Mouse (Mus musculus): ENCODE measurements around the gene Pde4d. TPM values are rescaled to one million over a fixed set of nuclear protein-coding genes. Genes with fewer than 3 reads are reported as not detected.

Pde4d gene
- polyA plus RNA-seq, 1 experiment from 2014 or later: 20.5 TPM

DNA sequence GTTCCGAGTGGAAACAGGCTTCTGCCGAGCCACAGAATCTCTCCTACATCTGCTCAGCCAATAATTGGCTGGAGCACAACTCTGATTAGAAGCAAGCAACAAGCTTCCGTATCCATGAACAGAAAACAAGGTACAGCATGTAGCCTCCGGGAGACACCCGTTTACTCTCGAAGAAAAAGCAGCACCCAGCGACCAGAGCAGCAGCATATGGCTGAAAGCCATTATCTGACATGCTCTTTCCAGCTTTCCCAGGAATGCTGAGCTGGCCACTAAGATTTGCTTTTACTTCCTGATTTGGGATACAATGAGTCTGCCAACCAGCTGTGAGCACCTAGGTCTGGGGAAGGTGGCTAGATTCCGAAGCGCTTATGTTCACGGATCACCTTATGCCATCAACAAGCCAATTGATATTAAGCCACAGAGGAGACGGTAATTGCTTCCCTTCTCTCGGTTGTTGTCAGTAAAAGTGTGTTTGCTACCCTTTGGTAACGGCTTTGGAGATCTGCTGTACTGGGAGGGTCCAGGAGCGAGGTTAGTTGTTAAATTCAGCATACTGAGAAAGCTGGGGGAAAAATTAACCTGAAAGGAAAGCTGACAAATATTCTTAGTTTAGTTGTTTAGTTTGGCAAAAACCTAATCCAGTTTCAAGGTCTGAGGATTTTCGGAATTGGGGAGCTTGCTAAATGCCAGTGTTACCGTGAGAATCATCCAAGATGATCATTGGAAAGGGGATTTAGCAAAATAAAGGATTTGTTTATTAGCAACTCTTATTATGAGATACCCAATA is 1131.7 kb downstream of the Pde4d start:
- no peak overlapping the region for H3K9ac ChIP-seq (replicated peaks; ENCODE audit: low read depth, low read length)
- peaks cover 12% of the 10 kb centered on the region for H3K4me1 ChIP-seq (replicated peaks; ENCODE audit: control insufficient read depth, insufficient read depth, low read length)
- ATAC-seq: no peak
- no peaks in the 10 kb centered on the region for H3K36me3 ChIP-seq (ENCODE audit: control insufficient read depth, insufficient read depth)
- no peaks in the 10 kb centered on the region for H3K9me3 ChIP-seq (ENCODE audit: control insufficient read depth, low read length)
- no peak overlapping the region for H3K27ac ChIP-seq (ENCODE audit: low read length)
- no peak overlapping the region for H3K4me2 ChIP-seq (ENCODE audit: low read length)
- no peak overlapping the region for H3K4me3 ChIP-seq (replicated peaks; ENCODE audit: low read length)
- WGBS: 65% methylated on average over 16 of the region's 16 CpGs
- H3K27me3 ChIP-seq (replicated peaks; ENCODE audit: control insufficient read depth, insufficient read depth, low read length): no peaks in the 10 kb centered on the region

DNA sequence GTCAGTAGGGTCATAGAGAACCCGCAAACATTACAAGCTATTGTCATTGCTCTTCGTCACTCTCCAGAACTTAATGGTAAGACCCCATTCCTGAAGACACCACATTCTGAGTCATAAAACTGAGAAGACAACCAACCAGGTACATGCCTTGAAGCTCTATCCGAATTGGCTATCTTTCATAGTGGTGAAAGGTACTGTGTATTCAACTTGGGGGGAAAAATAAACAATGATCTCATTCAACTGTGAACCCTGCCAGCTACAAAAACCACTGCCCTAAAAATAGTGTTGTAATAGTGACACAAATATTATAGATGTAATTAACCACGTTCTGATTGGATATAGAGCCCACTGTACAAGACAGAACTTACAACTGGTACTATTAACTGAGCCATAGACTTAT is 1140.3 kb downstream of the Pde4d start:
- Histone ChIP-seq H3K9ac (replicated peaks; ENCODE audit: low read depth, low read length) (no peak overlapping the region), H3K4me1 (replicated peaks; ENCODE audit: control insufficient read depth, insufficient read depth, low read length) (no peaks in the 10 kb centered on the region; the same call in 1 of the 2 replicates), H3K4me3 (replicated peaks; ENCODE audit: low read length) (no peak overlapping the region), H3K9me3 (ENCODE audit: control insufficient read depth, low read length) (no peaks in the 10 kb centered on the region; the same call in 1 of the 2 replicates), H3K4me2 (ENCODE audit: low read length) (no peak overlapping the region), H3K27ac (ENCODE audit: low read length) (no peak overlapping the region), H3K27me3 (replicated peaks; ENCODE audit: control insufficient read depth, insufficient read depth, low read length) (no peaks in the 10 kb centered on the region), H3K36me3 (ENCODE audit: control insufficient read depth, insufficient read depth) (no peaks in the 10 kb centered on the region)
- ATAC-seq: no peak
- WGBS: 84% methylated on average over 4 of the region's 4 CpGs

GRCm38 (mm10) chr13:109592192-109592797 is 1142.5 kb downstream of the Pde4d start:
- Histone ChIP-seq H3K27me3 (replicated peaks; ENCODE audit: control insufficient read depth, insufficient read depth, low read length) (no peaks in the 10 kb centered on the region), H3K36me3 (ENCODE audit: control insufficient read depth, insufficient read depth) (no peaks in the 10 kb centered on the region)

GRCm38 (mm10) chr13:109599711-109600110 is 1150.0 kb downstream of the Pde4d start:
- WGBS: 62% methylated on average over 4 of the region's 4 CpGs
- no peak overlapping the region for H3K4me3 ChIP-seq (replicated peaks; ENCODE audit: low read length)
- H3K9me3 ChIP-seq (ENCODE audit: control insufficient read depth, low read length): no peaks in the 10 kb centered on the region
- H3K9ac ChIP-seq (replicated peaks; ENCODE audit: low read depth, low read length): no peak overlapping the region
- no peak overlapping the region for H3K27ac ChIP-seq (ENCODE audit: low read length)
- no peak overlapping the region for H3K4me2 ChIP-seq (ENCODE audit: low read length)
- H3K4me1 ChIP-seq (replicated peaks; ENCODE audit: control insufficient read depth, insufficient read depth, low read length): 0 out of 2 replicates have a peak, but pooled peaks cover 3% of the 10 kb centered on the region
- ATAC-seq: no peak
- no peaks in the 10 kb centered on the region for H3K27me3 ChIP-seq (replicated peaks; ENCODE audit: control insufficient read depth, insufficient read depth, low read length)
- H3K36me3 ChIP-seq (ENCODE audit: control insufficient read depth, insufficient read depth): no peaks in the 10 kb centered on the region

More at GRCm38 (mm10) chr13:109592192-109592797, 1142.5 kb downstream of the Pde4d start:
- WGBS: 68% methylated on average over 8 of the region's 8 CpGs
- Histone ChIP-seq H3K4me2 (ENCODE audit: low read length) (no peak overlapping the region), H3K4me3 (replicated peaks; ENCODE audit: low read length) (no peak overlapping the region), H3K9ac (replicated peaks; ENCODE audit: low read depth, low read length) (no peak overlapping the region), H3K27ac (ENCODE audit: low read length) (no peak overlapping the region), H3K9me3 (ENCODE audit: control insufficient read depth, low read length) (no peaks in the 10 kb centered on the region; the same call in 1 of the 2 replicates), H3K4me1 (replicated peaks; ENCODE audit: control insufficient read depth, insufficient read depth, low read length) (no peaks in the 10 kb centered on the region)
- peak; percentile 50 for ATAC-seq

DNA sequence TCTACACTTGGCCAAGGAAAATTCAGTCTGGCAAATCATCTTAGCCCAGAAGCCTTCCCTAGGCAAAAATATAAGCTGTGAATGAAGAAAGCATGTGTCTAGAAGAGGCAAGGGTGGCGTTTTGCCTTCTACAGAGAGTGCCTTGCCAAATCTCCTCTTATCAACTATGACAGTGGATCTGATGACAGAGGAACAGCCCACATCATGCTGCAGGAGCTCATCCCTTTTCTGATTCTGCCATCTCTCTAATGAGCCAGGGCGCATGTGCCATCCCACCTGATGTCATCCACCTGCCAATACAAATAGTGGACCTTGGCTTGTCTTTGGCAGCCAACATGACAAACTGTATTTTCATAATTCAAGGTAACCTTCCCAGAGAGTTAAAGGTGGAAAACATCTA is 1154.3 kb downstream of the Pde4d start:
- Histone ChIP-seq H3K4me1 (replicated peaks; ENCODE audit: control insufficient read depth, insufficient read depth, low read length) (0 out of 2 replicates have a peak, but pooled peaks cover 3% of the 10 kb centered on the region), H3K27me3 (replicated peaks; ENCODE audit: control insufficient read depth, insufficient read depth, low read length) (no peaks in the 10 kb centered on the region), H3K27ac (ENCODE audit: low read length) (no peak overlapping the region), H3K9me3 (ENCODE audit: control insufficient read depth, low read length) (no peaks in the 10 kb centered on the region), H3K9ac (replicated peaks; ENCODE audit: low read depth, low read length) (no peak overlapping the region), H3K4me2 (ENCODE audit: low read length) (no peak overlapping the region), H3K36me3 (ENCODE audit: control insufficient read depth, insufficient read depth) (no peaks in the 10 kb centered on the region), H3K4me3 (replicated peaks; ENCODE audit: low read length) (no peak overlapping the region)
- peak; percentile 73 for ATAC-seq
- 67% methylated on average over 2 of the region's 2 CpGs for WGBS

DNA sequence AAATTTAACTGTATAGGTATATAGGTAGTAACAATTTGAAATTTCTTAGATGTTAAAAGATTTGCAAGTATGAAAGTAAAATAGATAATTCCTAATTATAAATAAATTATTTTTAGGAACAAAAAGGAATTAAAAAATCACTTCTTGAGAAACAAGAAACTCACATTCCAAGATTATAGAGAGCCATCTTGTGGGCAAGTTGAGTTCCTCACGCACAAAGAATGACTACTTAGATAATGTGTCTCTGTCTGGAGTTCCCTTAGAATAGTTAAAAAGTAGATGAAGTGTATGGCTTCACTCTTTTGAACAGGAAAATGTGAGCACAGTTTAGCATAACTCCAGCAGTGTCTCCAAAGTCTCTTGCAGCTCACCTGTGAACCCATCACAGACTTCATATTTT is 1155.4 kb downstream of the Pde4d start:
- Histone ChIP-seq H3K27me3 (replicated peaks; ENCODE audit: control insufficient read depth, insufficient read depth, low read length) (no peaks in the 10 kb centered on the region), H3K9ac (replicated peaks; ENCODE audit: low read depth, low read length) (no peak overlapping the region), H3K4me1 (replicated peaks; ENCODE audit: control insufficient read depth, insufficient read depth, low read length) (no peaks in the 10 kb centered on the region), H3K36me3 (ENCODE audit: control insufficient read depth, insufficient read depth) (no peaks in the 10 kb centered on the region), H3K9me3 (ENCODE audit: control insufficient read depth, low read length) (no peaks in the 10 kb centered on the region), H3K4me3 (replicated peaks; ENCODE audit: low read length) (no peak overlapping the region), H3K27ac (ENCODE audit: low read length) (no peak overlapping the region), H3K4me2 (ENCODE audit: low read length) (no peak overlapping the region)
- 78% methylated on average over 1 of the region's 1 CpGs for WGBS
- no peak for ATAC-seq

- peak; percentile 37 for ATAC-seq
- H3K9ac ChIP-seq (replicated peaks; ENCODE audit: low read depth, low read length): no peak overlapping the region
- H3K27me3 ChIP-seq (replicated peaks; ENCODE audit: control insufficient read depth, insufficient read depth, low read length): no peaks in the 10 kb centered on the region
- 64% methylated on average over 9 of the region's 9 CpGs for WGBS
- no peaks in the 10 kb centered on the region for H3K4me1 ChIP-seq (replicated peaks; ENCODE audit: control insufficient read depth, insufficient read depth, low read length)
- no peak overlapping the region for H3K27ac ChIP-seq (ENCODE audit: low read length)
- H3K9me3 ChIP-seq (ENCODE audit: control insufficient read depth, low read length): no peaks in the 10 kb centered on the region
- no peak overlapping the region for H3K4me3 ChIP-seq (replicated peaks; ENCODE audit: low read length)
- H3K36me3 ChIP-seq (ENCODE audit: control insufficient read depth, insufficient read depth): no peaks in the 10 kb centered on the region
- H3K4me2 ChIP-seq (ENCODE audit: low read length): no peak overlapping the region
These were observed 1159.5 kb downstream of the Pde4d start for GRCm38 (mm10) chr13:109609106-109609804.

GRCm38 (mm10) chr13:109609805-109610187 is 1160.0 kb downstream of the Pde4d start:
- WGBS: 26% methylated on average over 3 of the region's 3 CpGs
- ATAC-seq: peak; percentile 87
- Histone ChIP-seq H3K9ac (replicated peaks; ENCODE audit: low read depth, low read length) (no peak overlapping the region), H3K4me2 (ENCODE audit: low read length) (no peak overlapping the region), H3K27me3 (replicated peaks; ENCODE audit: control insufficient read depth, insufficient read depth, low read length) (no peaks in the 10 kb centered on the region), H3K27ac (ENCODE audit: low read length) (no peak overlapping the region), H3K36me3 (ENCODE audit: control insufficient read depth, insufficient read depth) (no peaks in the 10 kb centered on the region), H3K9me3 (ENCODE audit: control insufficient read depth, low read length) (no peaks in the 10 kb centered on the region), H3K4me1 (replicated peaks; ENCODE audit: control insufficient read depth, insufficient read depth, low read length) (no peaks in the 10 kb centered on the region), H3K4me3 (replicated peaks; ENCODE audit: low read length) (no peak overlapping the region)

DNA sequence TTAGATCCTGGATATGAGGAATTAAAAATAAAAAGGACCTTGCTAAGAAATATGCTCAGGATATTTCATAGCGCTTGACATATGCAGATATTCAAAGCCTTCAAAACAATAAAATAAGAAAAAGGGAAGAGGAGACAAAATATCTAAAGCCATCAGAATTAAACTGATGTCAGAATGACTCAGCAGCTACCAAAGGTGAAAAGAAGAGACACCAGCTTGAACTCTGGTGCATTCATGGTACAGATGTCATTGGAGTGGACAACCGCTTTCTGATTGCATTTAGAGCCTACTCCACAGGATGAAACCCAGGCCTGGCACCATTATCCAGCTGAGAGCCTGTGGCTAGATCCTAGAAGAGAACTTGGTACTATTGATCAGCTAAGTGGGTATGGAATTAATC is 1161.0 kb downstream of the Pde4d start:
- Histone ChIP-seq H3K36me3 (ENCODE audit: control insufficient read depth, insufficient read depth) (no peaks in the 10 kb centered on the region), H3K9me3 (ENCODE audit: control insufficient read depth, low read length) (no peaks in the 10 kb centered on the region), H3K27ac (ENCODE audit: low read length) (no peak overlapping the region), H3K9ac (replicated peaks; ENCODE audit: low read depth, low read length) (no peak overlapping the region), H3K4me3 (replicated peaks; ENCODE audit: low read length) (no peak overlapping the region), H3K27me3 (replicated peaks; ENCODE audit: control insufficient read depth, insufficient read depth, low read length) (no peaks in the 10 kb centered on the region), H3K4me1 (replicated peaks; ENCODE audit: control insufficient read depth, insufficient read depth, low read length) (no peaks in the 10 kb centered on the region), H3K4me2 (ENCODE audit: low read length) (no peak overlapping the region)
- WGBS: 98% methylated on average over 2 of the region's 2 CpGs
- ATAC-seq: no peak

Measured in forebrain, embryonic 16.5 days (tissue).